Mouse (Mus musculus) lung, adult 2 months (tissue): ENCODE results near the gene Lysmd1. TPM values are rescaled to one million over a fixed set of nuclear protein-coding genes. Genes with fewer than 3 reads are reported as not detected.
"Not testable (repeated sequence)": the region's sequence is repeated elsewhere in the genome, so short reads cannot be mapped to it uniquely, and the experiment has no call there.

ENCODE experiments used
- DNase-seq: peaks from one replicate; pipeline ENCODE4 v3.0.0; 2022
- H3K4me1 ChIP-seq: fragments of 200-500 bp; 2 replicates; pipeline ENCODE4 v1.6.1; 2011; ENCODE audit warnings: low read length; ENCODE audit not compliant: control insufficient read depth, insufficient read depth
- H3K4me3 ChIP-seq: fragments of 200-500 bp; replicated peaks from 2 replicates; pipeline ENCODE3; 2011; ENCODE audit warnings: low read depth, mild to moderate bottlenecking, control low read depth, low read length; ENCODE audit errors: extremely low read depth
- CTCF ChIP-seq: fragments of 200-500 bp; IDR thresholded peaks from 2 replicates; pipeline ENCODE4 v1.5.1; 2011; ENCODE audit warnings: mild to moderate bottlenecking, low read length, control low read depth; ENCODE audit not compliant: insufficient read depth
- POLR2A ChIP-seq: fragments of 200-500 bp; IDR thresholded peaks from 2 replicates; pipeline ENCODE4 v1.6.1; 2011; ENCODE audit warnings: low read depth, mild to moderate bottlenecking, control low read depth, low read length, borderline replicate concordance; ENCODE audit errors: extremely low read depth
- WGBS: fragments of 180-500 bp; shearing (Covaris S2); methylation state at CpG from one replicate; pipeline ENCODE4 v1.1.7; 2018; 5-methylcytosine and 5-hydroxymethylcytosine counted together
- polyA plus RNA-seq: library from polyadenylated mRNA; depleted of rRNA; stranded (reverse); fragments of >200 nt; gene quantifications from 2 replicates; pipeline ENCODE4 v1.2.3, GENCODE M21; 2012; rRNA removed

Gene Lysmd1
- 4.5 and 7.8 TPM in 2 replicates for polyA plus RNA-seq

- 0 out of 2 replicates have a peak, but pooled peaks cover 8% of the 10 kb centered on the region for H3K4me1 ChIP-seq
- TF ChIP-seq POLR2A (0 out of 2 replicates have a peak, but pooled peaks have one; percentile 23), CTCF (no peak)
These were observed at the start of gene Lysmd1, which contains the start of gene Scnm1 for GRCm38 (mm10) chr3:95133680-95134101. Gene Lysmd1 (plus strand): TSS chr3:95134088. Gene Scnm1 (minus strand): TSS chr3:95134011.

DNA sequence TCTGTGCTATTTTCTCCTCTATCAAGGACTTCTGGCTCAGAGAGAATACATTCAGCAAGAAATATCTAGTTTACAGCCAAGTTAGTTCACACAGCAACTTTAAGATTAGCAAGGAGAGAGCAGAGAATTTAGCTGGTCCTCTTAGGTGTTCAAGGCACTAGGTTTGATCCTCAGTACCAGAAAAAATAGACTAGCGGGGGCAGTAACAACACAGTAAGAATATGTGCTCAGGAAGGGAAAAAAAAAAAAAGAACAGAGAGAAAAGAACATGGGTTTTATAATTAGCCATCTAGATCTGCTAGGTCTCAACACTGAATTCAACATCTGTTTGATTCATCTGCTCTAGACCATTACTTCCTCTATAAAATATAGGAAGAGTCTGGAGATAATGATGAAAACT lies 45.8 kb upstream of the Lysmd1 start:
- whole genome bisulfite sequencing = 97% methylated on average over 1 of the region's 1 CpGs
- Histone ChIP-seq H3K4me3 (no peak overlapping the region), H3K4me1 (no peaks in the 10 kb centered on the region)

More at GRCm38 (mm10) chr3:95133680-95134101, at the start of gene Lysmd1, which contains the start of gene Scnm1:
- under 1% methylated on average over 20 of the region's 20 CpGs for WGBS
- DNase-seq = peak; percentile 86
- peak within 1 kb of the TSS; percentile 96 for H3K4me3 ChIP-seq

GRCm38 (mm10) chr3:95100854-95101253 lies 33.0 kb upstream of the Lysmd1 start:
- TF ChIP-seq POLR2A (no peak), CTCF (no peak)
- 22% methylated on average over 2 of the region's 2 CpGs for WGBS
- Histone ChIP-seq H3K4me3 (no peak overlapping the region), H3K4me1 (peaks cover 4% of the 10 kb centered on the region; the same call in 1 of the 2 replicates)
- DNase-seq = no peak

More for the DNA sequence above, 45.8 kb upstream of the Lysmd1 start:
- TF ChIP-seq CTCF (no peak), POLR2A (no peak)
- DNase-seq = no peak

GRCm38 (mm10) chr3:95105121-95105520 lies 28.8 kb upstream of the Lysmd1 start:
- WGBS = 10% methylated on average over 4 of the region's 4 CpGs
- DNase-seq = no peak
- TF ChIP-seq CTCF (no peak), POLR2A (no peak)
- H3K4me1 ChIP-seq = peaks cover 4% of the 10 kb centered on the region; the same call in 1 of the 2 replicates
- no peak overlapping the region for H3K4me3 ChIP-seq

GRCm38 (mm10) chr3:95105586-95106337 lies 28.1 kb upstream of the Lysmd1 start:
- WGBS = 1% methylated on average over 15 of the region's 16 CpGs
- DNase-seq = no peak
- H3K4me3 ChIP-seq = peak overlapping the region; percentile 87
- peaks cover 4% of the 10 kb centered on the region; the same call in 1 of the 2 replicates for H3K4me1 ChIP-seq
- TF ChIP-seq POLR2A (no peak), CTCF (no peak)

DNA sequence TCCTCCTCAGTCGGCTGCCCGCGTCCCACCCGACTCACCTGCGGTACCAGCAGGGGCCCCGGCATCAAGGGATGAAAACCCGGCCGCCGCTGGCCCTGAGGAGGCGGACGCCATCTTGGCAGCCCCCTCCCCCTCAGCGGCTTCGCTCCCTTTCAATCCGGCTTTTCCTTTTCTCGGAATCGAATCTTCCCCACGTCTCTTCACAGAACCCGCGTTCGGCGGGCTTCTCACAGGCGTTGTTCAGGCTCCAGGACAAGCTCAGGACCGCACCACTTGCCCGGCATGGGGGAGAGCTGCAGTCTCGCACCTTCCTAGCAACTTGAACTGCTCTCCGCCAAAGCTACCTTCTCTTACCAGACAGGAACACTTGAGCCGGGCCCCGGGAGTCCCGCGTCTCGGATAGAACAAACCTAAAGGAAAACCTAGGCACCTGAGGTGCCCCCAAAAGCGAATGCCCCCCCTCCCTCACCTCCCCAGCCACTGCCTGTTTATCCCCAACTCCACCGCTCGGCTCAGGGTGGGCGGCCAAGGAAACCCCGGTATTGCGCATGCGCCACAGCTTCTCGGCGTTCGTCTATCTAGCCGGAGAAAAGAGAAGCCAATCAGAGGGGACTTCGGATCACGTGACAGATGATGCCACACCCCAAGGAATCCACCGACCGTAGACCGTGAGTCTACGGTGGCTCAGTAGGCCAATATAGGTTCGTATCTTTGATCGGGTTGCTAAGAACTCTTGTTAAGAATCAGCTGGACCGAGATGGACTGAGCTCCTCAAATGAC lies 27.4 kb upstream of the Lysmd1 start, which contains the start of gene Pip5k1a:
Gene Pip5k1a, minus strand, starts transcription at position 593 of the 780 bp plus-strand sequence.
- peak; percentile 89 for DNase-seq
- peak within 1 kb of the TSS; percentile 87 for H3K4me3 ChIP-seq
- TF ChIP-seq POLR2A (peak; percentile 70; the same call in 1 of the 2 replicates), CTCF (no peak)
- peaks cover 4% of the 10 kb centered on the region; the same call in 1 of the 2 replicates for H3K4me1 ChIP-seq
- WGBS = under 1% methylated on average over 51 of the region's 51 CpGs

GRCm38 (mm10) chr3:95107308-95107707 lies 26.6 kb upstream of the Lysmd1 start:
- not testable (repeated sequence) for DNase-seq, H3K4me1 ChIP-seq, H3K4me3 ChIP-seq

GRCm38 (mm10) chr3:95107898-95108297 lies 26.0 kb upstream of the Lysmd1 start:
- no peak for DNase-seq
- no peak overlapping the region for H3K4me3 ChIP-seq
- 0 out of 2 replicates have a peak, but pooled peaks have one; percentile 3 for TF ChIP-seq CTCF
- no peak for TF ChIP-seq POLR2A
- WGBS = 52% methylated on average over 2 of the region's 2 CpGs
- peaks cover 4% of the 10 kb centered on the region; the same call in 1 of the 2 replicates for H3K4me1 ChIP-seq
